Mouse (Mus musculus) lung, postnatal 0 days (tissue): ENCODE data around the gene Hcst.

Experiments
- CTCF ChIP-seq: IDR thresholded peaks from 2 replicates; pipeline ENCODE4 v1.5.1; 2016; ENCODE audit warnings: antibody characterized with exemption, mild to moderate bottlenecking
- EP300 ChIP-seq: IDR thresholded peaks from 2 replicates; pipeline ENCODE4 v1.6.1; 2016; ENCODE audit warnings: antibody characterized with exemption, mild to moderate bottlenecking, control low read depth

DNA sequence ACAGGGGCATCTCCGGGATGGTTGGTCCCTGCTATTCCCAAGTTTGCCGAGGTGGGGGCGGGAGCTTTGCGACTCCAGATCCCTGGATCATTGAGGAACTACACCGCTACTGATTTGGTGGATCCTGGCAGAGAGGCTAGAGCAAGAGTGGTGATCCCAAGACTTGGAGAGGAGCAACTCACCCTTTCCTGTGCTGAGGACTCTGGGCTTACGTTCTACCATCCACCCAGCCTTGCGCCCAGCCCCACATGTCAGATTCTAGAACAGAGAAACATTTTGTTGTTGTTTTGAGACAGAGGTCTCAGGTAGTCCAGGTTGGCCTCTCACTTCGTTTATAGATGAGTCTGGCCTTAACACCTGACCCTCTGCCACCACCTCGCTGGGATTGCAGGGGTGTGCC, 2.9 kb upstream of the Hcst start:
- TF ChIP-seq CTCF (no peak), EP300 (no peak)
